Comparison of ENCODE assay signal across 9 mouse cellular contexts in the genomic region with DNA sequence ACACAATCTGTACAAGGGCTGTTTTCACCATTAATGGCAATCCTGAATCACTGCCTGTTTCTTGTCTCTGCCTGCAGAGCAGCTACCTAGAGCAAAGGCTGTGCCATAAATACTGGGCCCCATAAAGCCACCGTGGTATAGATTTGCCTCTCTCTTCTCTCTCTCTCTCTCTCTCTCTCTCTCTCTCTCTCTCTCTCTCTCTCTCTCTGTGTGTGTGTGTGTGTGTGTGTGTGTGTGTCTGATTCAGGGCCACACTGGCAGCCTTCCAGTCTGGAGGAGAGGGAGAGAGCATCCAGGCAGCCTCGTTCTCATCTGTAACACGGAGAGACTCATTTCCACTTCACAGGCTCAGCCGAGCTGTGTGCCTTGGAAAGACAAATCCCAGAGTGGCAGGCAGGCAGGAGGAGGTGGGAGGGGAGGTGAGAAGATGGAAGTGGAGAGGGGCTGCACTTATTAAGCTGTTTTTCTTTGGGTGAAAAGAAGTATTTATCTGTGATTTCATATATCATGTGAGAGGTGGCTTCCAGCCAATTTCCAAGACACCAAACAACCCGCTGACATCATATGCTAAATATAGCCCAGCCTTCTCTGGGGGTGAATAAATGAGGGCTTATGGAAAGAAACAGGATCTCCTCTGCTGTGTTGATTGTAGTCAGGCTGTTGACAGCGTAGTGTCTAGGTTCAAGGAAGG. TPM values are rescaled to one million over a fixed set of nuclear protein-coding genes. Genes with fewer than 3 reads are reported as not detected.
A peak's percentile ranks its signal among the peaks of the same experiment; 100 is the strongest.
DNase-seq lines count a peak whose midpoint lies in the region; ATAC-seq lines count a peak whose summit lies in the region.
"Had no signal": no experiment of that assay in that cellular context is flagged by ENCODE, and none has a peak within 500 bp of the region (broad histone marks: within the 10 kb centered on the region; RNA-seq: fewer than 3 reads in every experiment).

No protein-coding gene starts in this region.

- ATAC-seq in frontal cortex, adult (ENCODE audit: low TSS enrichment) = peak; percentile 83
- ATAC-seq in lung, embryonic 16.5 days (ENCODE audit: low read depth) = peak; percentile 75

- peak overlapping the region; percentile 83 for H3K27ac ChIP-seq in lung, embryonic 16.5 days (ENCODE audit: low read length)
- H3K27ac ChIP-seq: liver, embryonic 15.5 days had no signal

- WGBS in lung, embryonic 16.5 days = 10% methylated on average over 6 of the region's 6 CpGs

- peaks cover 45% of the 10 kb centered on the region for H3K4me1 ChIP-seq in lung, embryonic 16.5 days (replicated peaks; ENCODE audit: control insufficient read depth, insufficient read depth, low read length)

- no peaks in the 10 kb centered on the region for H3K9me3 ChIP-seq in lung, embryonic 16.5 days (ENCODE audit: control insufficient read depth, low read length)
- H3K9me3 ChIP-seq: liver, embryonic 15.5 days had no signal

- H3K4me3 ChIP-seq in lung, embryonic 16.5 days (ENCODE audit: low read length) = no peak overlapping the region
- H3K4me3 ChIP-seq: liver, embryonic 15.5 days had no signal

- H3K4me2 ChIP-seq in lung, embryonic 16.5 days (ENCODE audit: low read depth, low read length) = peak overlapping the region; percentile 29; the same call in 1 of the 2 replicates
- H3K4me2 ChIP-seq: liver, embryonic 15.5 days had no signal

- peak; percentile 88 for DNase-seq in 3T3-L1 (ENCODE audit: low read depth, low spot score)
- DNase-seq in cerebellum, adult 11 months = peak; percentile 81
- DNase-seq in heart, postnatal 4 days = peak; percentile 91
- DNase-seq in layer of hippocampus, adult 8-10 months (ENCODE audit: low spot score in 2 of 2) = peak; percentile 85 to 90
- peak; percentile 87 to 89 for DNase-seq in right cerebral cortex, adult 2 months (ENCODE audit: low spot score in 2 of 2)
- DNase-seq in thymus, postnatal 25 days = no peak

- H3K36me3 ChIP-seq in lung, embryonic 16.5 days (ENCODE audit: control insufficient read depth, insufficient read depth, low read length) = no peaks in the 10 kb centered on the region
- H3K36me3 ChIP-seq: liver, embryonic 15.5 days had no signal

- 0 out of 2 replicates have a peak overlapping the region, but pooled peaks have one; percentile 18 for H3K9ac ChIP-seq in lung, embryonic 16.5 days (ENCODE audit: low read length)
- H3K9ac ChIP-seq: liver, embryonic 15.5 days had no signal

- no peaks in the 10 kb centered on the region for H3K27me3 ChIP-seq in lung, embryonic 16.5 days (ENCODE audit: control insufficient read depth, insufficient read depth, low read depth, low read length)
- H3K27me3 ChIP-seq: liver, embryonic 15.5 days had no signal

RNA-seq across cellular contexts. Expression of a gene that starts 56.7 kb away (rescaled TPM):
- total RNA-seq in heart, postnatal 4 days (2021) = 10 to 100 TPM; 98.2 to 100.0 TPM
- total RNA-seq in layer of hippocampus, adult 8-10 months (2022) = 10 to 100 TPM; 53.5 to 58.0 (median 56.2) TPM
- polyA plus RNA-seq in lung, embryonic 16.5 days (2015; fragmentation: Nextera tagmentation; extraction: Ambion mirVana) = 11.7 and 12.8 TPM in 2 replicates
